Mouse (Mus musculus) liver, postnatal 0 days (tissue): ENCODE results near the gene Htt.

Experiments used
- CTCF ChIP-seq: sonication (generic); IDR thresholded peaks from 2 replicates; pipeline ENCODE4 v1.5.1; 2016; ENCODE audit warnings: antibody characterized with exemption, low read depth
- EP300 ChIP-seq: IDR thresholded peaks from 2 replicates; pipeline ENCODE4 v1.6.1; 2016; ENCODE audit warnings: antibody characterized with exemption, low read depth, mild to moderate bottlenecking

DNA sequence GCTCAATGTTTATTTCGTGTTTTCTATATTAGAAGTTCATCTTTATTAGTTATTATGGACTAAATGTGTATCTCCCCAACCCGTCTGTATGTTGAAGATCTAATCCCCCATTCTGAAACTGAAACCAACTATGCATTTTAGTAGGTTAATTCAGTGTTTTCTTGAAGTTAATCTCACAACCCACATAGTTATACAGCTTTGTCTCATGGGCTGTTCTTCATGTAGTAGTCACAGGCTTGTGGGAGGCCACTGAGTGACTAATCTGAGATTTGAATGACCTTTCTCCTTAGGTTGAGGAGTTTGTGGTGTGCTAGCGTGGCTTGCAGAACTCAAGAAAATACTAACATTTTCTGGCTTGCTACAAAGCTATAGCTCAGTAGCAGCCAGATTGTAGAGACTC, 23.5 kb downstream of the Htt start:
- TF ChIP-seq CTCF (no peak), EP300 (no peak)
